Mouse (Mus musculus): ENCODE results near the gene Olfr898. TPM values are rescaled to one million over a fixed set of nuclear protein-coding genes. Genes with fewer than 3 reads are reported as not detected.

Olfr898 gene
- not detected in 2 replicates for polyA plus RNA-seq (2016; fragmentation: Nextera tagmentation; extraction: Ambion mirVana)

- H3K27me3 ChIP-seq (ENCODE audit: insufficient read depth, poor library complexity, severe bottlenecking): no peaks in the 10 kb centered on the region
- WGBS: 96% methylated on average over 4 of the region's 4 CpGs
- H3K4me1 ChIP-seq (replicated peaks): no peaks in the 10 kb centered on the region
- no peaks in the 10 kb centered on the region for H3K36me3 ChIP-seq
- H3K4me3 ChIP-seq: no peak within 1 kb of the TSS
- no peaks in the 10 kb centered on the region for H3K9me3 ChIP-seq
- H3K27ac ChIP-seq: no peak within 1 kb of the TSS
- no peak for DNase-seq (ENCODE audit: low spot score)
These were observed at the start of gene Olfr898 for GRCm38 (mm10) chr9:38348111-38348510. Gene Olfr898 (plus strand): TSS chr9:38348411.

DNA sequence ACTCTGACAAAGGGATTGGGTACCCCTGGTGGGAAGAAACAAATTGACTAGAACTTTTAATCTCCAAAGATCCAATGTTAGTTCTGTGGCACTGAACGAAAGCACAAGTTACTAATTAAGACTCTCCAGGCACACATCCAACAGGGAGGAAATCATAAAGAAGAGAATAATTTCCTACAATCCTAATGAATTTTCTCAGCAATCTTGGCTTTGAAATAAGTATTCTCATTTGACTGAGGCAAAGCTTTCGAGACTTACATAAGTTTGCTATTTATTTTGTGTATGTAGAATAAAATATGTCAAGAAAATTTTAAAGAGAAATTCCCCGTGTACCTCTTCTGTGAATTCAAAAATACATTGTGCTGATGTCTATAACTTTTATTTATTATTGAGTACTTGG, 19.5 kb upstream of the Olfr898 start, which contains the start of gene Olfr25:
TSS of gene Olfr25 (plus strand) at position 301 of the 400 bp plus-strand sequence.
- no peak within 1 kb of the TSS for H3K4me3 ChIP-seq
- no peaks in the 10 kb centered on the region for H3K9me3 ChIP-seq
- H3K36me3 ChIP-seq: no peaks in the 10 kb centered on the region
- H3K27ac ChIP-seq: no peak within 1 kb of the TSS
- no peaks in the 10 kb centered on the region for H3K4me1 ChIP-seq (replicated peaks)
- 85% methylated on average over 3 of the region's 3 CpGs for WGBS
- no peaks in the 10 kb centered on the region for H3K27me3 ChIP-seq (ENCODE audit: insufficient read depth, poor library complexity, severe bottlenecking)
- DNase-seq (ENCODE audit: low spot score): no peak

GRCm38 (mm10) chr9:38366596-38366995, 18.4 kb downstream of the Olfr898 start, which contains the start of gene Olfr250:
Gene Olfr250 (plus strand): TSS chr9:38366896.
- Histone ChIP-seq H3K36me3 (no peaks in the 10 kb centered on the region), H3K4me3 (no peak within 1 kb of the TSS), H3K27ac (no peak within 1 kb of the TSS), H3K9me3 (no peaks in the 10 kb centered on the region), H3K4me1 (replicated peaks) (no peaks in the 10 kb centered on the region), H3K27me3 (ENCODE audit: insufficient read depth, poor library complexity, severe bottlenecking) (no peaks in the 10 kb centered on the region)
- 93% methylated on average over 2 of the region's 2 CpGs for WGBS
- no peak for DNase-seq (ENCODE audit: low spot score)

GRCm38 (mm10) chr9:38376786-38377185, 28.6 kb downstream of the Olfr898 start, which contains the start of gene Olfr251:
Gene Olfr251 (plus strand): TSS chr9:38377086.
- 69% methylated on average over 2 of the region's 2 CpGs for WGBS

DNA sequence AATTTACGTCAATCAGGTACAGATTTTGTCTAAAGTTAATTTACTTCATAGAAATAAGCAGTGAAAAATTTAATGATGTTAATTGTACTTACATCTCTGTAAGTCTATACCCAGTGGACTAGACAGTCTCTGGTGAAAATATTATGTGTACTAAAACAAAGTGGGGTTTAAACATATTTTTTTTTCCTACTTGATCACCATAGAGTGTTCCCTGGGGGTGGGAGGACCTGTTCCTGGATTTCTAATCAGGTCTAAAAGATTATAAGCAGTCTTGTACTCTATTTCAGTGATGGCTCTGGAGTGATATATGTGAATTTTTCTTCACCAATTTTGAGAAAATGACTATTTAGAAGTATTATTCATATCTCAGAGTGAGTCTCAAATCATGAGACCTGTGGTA, 53.2 kb downstream of the Olfr898 start, which contains the start of gene Olfr147:
TSS of gene Olfr147 (plus strand) at position 301 of the 400 bp plus-strand sequence.
- Histone ChIP-seq H3K27ac (no peak within 1 kb of the TSS), H3K4me3 (no peak within 1 kb of the TSS), H3K36me3 (no peaks in the 10 kb centered on the region), H3K27me3 (ENCODE audit: insufficient read depth, poor library complexity, severe bottlenecking) (no peaks in the 10 kb centered on the region), H3K4me1 (replicated peaks) (no peaks in the 10 kb centered on the region), H3K9me3 (no peaks in the 10 kb centered on the region)
- 87% methylated on average over 1 of the region's 1 CpGs for WGBS
- no peak for DNase-seq (ENCODE audit: low spot score)

More at GRCm38 (mm10) chr9:38376786-38377185, 28.6 kb downstream of the Olfr898 start, which contains the start of gene Olfr251:
- Histone ChIP-seq H3K9me3 (no peaks in the 10 kb centered on the region), H3K36me3 (no peaks in the 10 kb centered on the region), H3K4me3 (no peak within 1 kb of the TSS), H3K27ac (no peak within 1 kb of the TSS), H3K4me1 (replicated peaks) (no peaks in the 10 kb centered on the region), H3K27me3 (ENCODE audit: insufficient read depth, poor library complexity, severe bottlenecking) (no peaks in the 10 kb centered on the region)
- DNase-seq (ENCODE audit: low spot score): no peak

Other genes with a start within 250 kb of the Olfr898 start
- not detected in 2 replicates for gene Olfr888, start 240.3 kb upstream of the Olfr898 start, polyA plus RNA-seq (2016; fragmentation: Nextera tagmentation; extraction: Ambion mirVana)
- 0.10 and 0.21 TPM in 2 replicates for gene Olfr889, start 233.2 kb upstream of the Olfr898 start, polyA plus RNA-seq (2016; fragmentation: Nextera tagmentation; extraction: Ambion mirVana)
- gene Olfr890, start 205.9 kb upstream of the Olfr898 start, polyA plus RNA-seq (2016; fragmentation: Nextera tagmentation; extraction: Ambion mirVana): not detected in 2 replicates
- gene Olfr891, start 167.6 kb upstream of the Olfr898 start, polyA plus RNA-seq (2016; fragmentation: Nextera tagmentation; extraction: Ambion mirVana): not detected in 2 replicates
- gene Olfr893, start 140.0 kb upstream of the Olfr898 start, polyA plus RNA-seq (2016; fragmentation: Nextera tagmentation; extraction: Ambion mirVana): not detected in 2 replicates
- gene Olfr894, start 130.4 kb upstream of the Olfr898 start, polyA plus RNA-seq (2016; fragmentation: Nextera tagmentation; extraction: Ambion mirVana): not detected in 2 replicates
- not detected in 2 replicates for gene Olfr143, start 95.6 kb upstream of the Olfr898 start, polyA plus RNA-seq (2016; fragmentation: Nextera tagmentation; extraction: Ambion mirVana)
- not detected in 2 replicates for gene Olfr895, start 80.6 kb upstream of the Olfr898 start, polyA plus RNA-seq (2016; fragmentation: Nextera tagmentation; extraction: Ambion mirVana)
- not detected in 2 replicates for gene Olfr896-ps1, start 57.3 kb upstream of the Olfr898 start, polyA plus RNA-seq (2016; fragmentation: Nextera tagmentation; extraction: Ambion mirVana)
- not detected in 2 replicates for gene Olfr25, start 19.4 kb upstream of the Olfr898 start, polyA plus RNA-seq (2016; fragmentation: Nextera tagmentation; extraction: Ambion mirVana)
- not detected in 2 replicates for gene Olfr250, start 18.5 kb downstream of the Olfr898 start, polyA plus RNA-seq (2016; fragmentation: Nextera tagmentation; extraction: Ambion mirVana)
- gene Olfr251, start 28.7 kb downstream of the Olfr898 start, polyA plus RNA-seq (2016; fragmentation: Nextera tagmentation; extraction: Ambion mirVana): not detected in 2 replicates
- not detected in 2 replicates for gene Olfr147, start 53.3 kb downstream of the Olfr898 start, polyA plus RNA-seq (2016; fragmentation: Nextera tagmentation; extraction: Ambion mirVana)
- gene Olfr901, start 81.0 kb downstream of the Olfr898 start, polyA plus RNA-seq (2016; fragmentation: Nextera tagmentation; extraction: Ambion mirVana): not detected in 2 replicates
- gene Olfr902, start 99.2 kb downstream of the Olfr898 start, polyA plus RNA-seq (2016; fragmentation: Nextera tagmentation; extraction: Ambion mirVana): not detected in 2 replicates
- not detected in 2 replicates for gene Olfr904, start 114.7 kb downstream of the Olfr898 start, polyA plus RNA-seq (2016; fragmentation: Nextera tagmentation; extraction: Ambion mirVana)
- gene Olfr905, start 122.7 kb downstream of the Olfr898 start, polyA plus RNA-seq (2016; fragmentation: Nextera tagmentation; extraction: Ambion mirVana): not detected in 2 replicates
- not detected in 2 replicates for gene Olfr906, start 138.7 kb downstream of the Olfr898 start, polyA plus RNA-seq (2016; fragmentation: Nextera tagmentation; extraction: Ambion mirVana)
- not detected in 2 replicates for gene Olfr907, start 147.4 kb downstream of the Olfr898 start, polyA plus RNA-seq (2016; fragmentation: Nextera tagmentation; extraction: Ambion mirVana)
- not detected in 2 replicates for gene Olfr911-ps1, start 173.2 kb downstream of the Olfr898 start, polyA plus RNA-seq (2016; fragmentation: Nextera tagmentation; extraction: Ambion mirVana)
- not detected in 2 replicates for gene Olfr910, start 189.4 kb downstream of the Olfr898 start, polyA plus RNA-seq (2016; fragmentation: Nextera tagmentation; extraction: Ambion mirVana)
- not detected in 2 replicates for gene Olfr912, start 231.8 kb downstream of the Olfr898 start, polyA plus RNA-seq (2016; fragmentation: Nextera tagmentation; extraction: Ambion mirVana)
- gene Olfr913, start 244.3 kb downstream of the Olfr898 start, polyA plus RNA-seq (2016; fragmentation: Nextera tagmentation; extraction: Ambion mirVana): not detected in 2 replicates